Mouse (Mus musculus): ENCODE data around the gene Nabp2. TPM values are rescaled to one million over a fixed set of nuclear protein-coding genes. Genes with fewer than 3 reads are reported as not detected.

Gene Nabp2
- total RNA-seq, 1 experiment, result 25.3 TPM

GRCm38 (mm10) chr10:128370601-128371000 lies 40.7 kb downstream of the Nabp2 start:
- TF ChIP-seq CHD2 (IDR thresholded peaks at IDR 0.05; ENCODE audit: low read depth, low read length) (no peak), HCFC1 (IDR thresholded peaks at IDR 0.05; ENCODE audit: borderline replicate concordance, insufficient read depth, low read length) (no peak), MAFK (IDR thresholded peaks at IDR 0.05; ENCODE audit: insufficient read depth, low read depth, low read length) (no peak), ZNF384 (IDR thresholded peaks at IDR 0.05; ENCODE audit: low read depth, low read length) (no peak), ZC3H11A (IDR thresholded peaks at IDR 0.05; ENCODE audit: borderline replicate concordance, low read depth, low read length) (no peak)
- in situ Hi-C loops (cut with MboI; ENCODE audit: low sequenced_read_pairs in 2 of 2, unreplicated experiment in 2 of 2), result no loop called here
- H3K4me1 ChIP-seq (ENCODE audit: control insufficient read depth in 2 of 2, insufficient read depth in 2 of 2, low read length in 2 of 2, poor library complexity in 1 of 2), result peaks cover 8 to 9% of the 10 kb centered on the region in 2 experiments
- peak overlapping the region in 1 of 2 experiments; percentile 6; a peak in 1 of 4 replicates for H3K4me3 ChIP-seq (ENCODE audit: insufficient read depth in 1 of 2, low read depth in 1 of 2, low read length in 2 of 2, poor library complexity in 1 of 2, severe bottlenecking in 1 of 2)
- H3K27ac ChIP-seq (ENCODE audit: insufficient read depth, low read depth, low read length, poor library complexity, severe bottlenecking), result peak overlapping the region; percentile 36
- H3K9me3 ChIP-seq (ENCODE audit: control insufficient read depth, insufficient read depth, low read depth, low read length), result no peaks in the 10 kb centered on the region
- no peaks in the 10 kb centered on the region for H3K36me3 ChIP-seq (ENCODE audit: control insufficient read depth, insufficient read depth, low read length, poor library complexity, severe bottlenecking)
- no peak for DNase-seq (ENCODE audit: low read depth, low spot score)
- H3K9ac ChIP-seq (ENCODE audit: insufficient read depth, low read depth, low read length, poor library complexity, severe bottlenecking), result no peak overlapping the region

DNA sequence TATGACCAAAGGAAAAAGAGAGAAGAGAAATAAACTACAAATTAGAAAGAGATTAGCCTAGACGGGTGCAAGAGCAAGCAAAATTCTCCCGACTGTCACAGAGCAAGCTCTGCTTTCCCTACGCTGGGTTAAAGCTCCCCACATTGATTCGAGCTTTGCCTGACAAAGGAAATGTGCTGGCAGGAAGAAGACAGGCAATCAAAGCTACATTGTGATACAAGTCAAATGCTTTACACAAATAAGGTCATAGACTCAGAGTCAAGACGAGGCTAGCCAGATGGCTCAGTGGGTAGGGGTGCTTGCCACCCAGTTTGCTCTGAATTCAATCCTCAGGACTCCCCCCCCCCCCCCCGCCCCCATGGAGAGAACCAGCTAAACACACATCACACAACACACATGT lies 41.3 kb downstream of the Nabp2 start:
- in situ Hi-C loops (cut with MboI; ENCODE audit: low sequenced_read_pairs in 2 of 2, unreplicated experiment in 2 of 2), result no loop called here
- DNase-seq (ENCODE audit: low read depth, low spot score), result no peak
- H3K27ac ChIP-seq (ENCODE audit: insufficient read depth, low read depth, low read length, poor library complexity, severe bottlenecking), result peak overlapping the region; percentile 36
- no peaks in the 10 kb centered on the region for H3K9me3 ChIP-seq (ENCODE audit: control insufficient read depth, insufficient read depth, low read depth, low read length)
- no peak for TF ChIP-seq HCFC1 (IDR thresholded peaks at IDR 0.05; ENCODE audit: borderline replicate concordance, insufficient read depth, low read length)
- no peak for TF ChIP-seq CHD2 (IDR thresholded peaks at IDR 0.05; ENCODE audit: low read depth, low read length)
- no peak for TF ChIP-seq ZC3H11A (IDR thresholded peaks at IDR 0.05; ENCODE audit: borderline replicate concordance, low read depth, low read length)
- no peak for TF ChIP-seq ZNF384 (IDR thresholded peaks at IDR 0.05; ENCODE audit: low read depth, low read length)
- TF ChIP-seq MAFK (IDR thresholded peaks at IDR 0.05; ENCODE audit: insufficient read depth, low read depth, low read length), result no peak
- peaks cover 3% of the 10 kb centered on the region; the same call in 1 of the 2 replicates for H3K36me3 ChIP-seq (ENCODE audit: control insufficient read depth, insufficient read depth, low read length, poor library complexity, severe bottlenecking)
- no peak overlapping the region for H3K9ac ChIP-seq (ENCODE audit: insufficient read depth, low read depth, low read length, poor library complexity, severe bottlenecking)
- peaks cover 8 to 9% of the 10 kb centered on the region in 2 experiments for H3K4me1 ChIP-seq (ENCODE audit: control insufficient read depth in 2 of 2, insufficient read depth in 2 of 2, low read length in 2 of 2, poor library complexity in 1 of 2)
- H3K4me3 ChIP-seq (ENCODE audit: insufficient read depth in 1 of 2, low read depth in 1 of 2, low read length in 2 of 2, poor library complexity in 1 of 2, severe bottlenecking in 1 of 2), result peak overlapping the region in 1 of 2 experiments; percentile 95; a peak in 1 of 4 replicates

- H3K36me3 ChIP-seq (ENCODE audit: control insufficient read depth, insufficient read depth, low read length, poor library complexity, severe bottlenecking), result peaks cover 6% of the 10 kb centered on the region; the same call in 1 of the 2 replicates
- no peaks in the 10 kb centered on the region for H3K9me3 ChIP-seq (ENCODE audit: control insufficient read depth, insufficient read depth, low read depth, low read length)
- TF ChIP-seq CHD2 (IDR thresholded peaks at IDR 0.05; ENCODE audit: low read depth, low read length) (no peak), ZNF384 (IDR thresholded peaks at IDR 0.05; ENCODE audit: low read depth, low read length) (no peak), MAFK (IDR thresholded peaks at IDR 0.05; ENCODE audit: insufficient read depth, low read depth, low read length) (no peak), ZC3H11A (IDR thresholded peaks at IDR 0.05; ENCODE audit: borderline replicate concordance, low read depth, low read length) (no peak), HCFC1 (IDR thresholded peaks at IDR 0.05; ENCODE audit: borderline replicate concordance, insufficient read depth, low read length) (no peak)
- no peak overlapping the region; the same call in 1 of the 2 replicates for H3K27ac ChIP-seq (ENCODE audit: insufficient read depth, low read depth, low read length, poor library complexity, severe bottlenecking)
- H3K4me1 ChIP-seq (ENCODE audit: control insufficient read depth in 2 of 2, insufficient read depth in 2 of 2, low read length in 2 of 2, poor library complexity in 1 of 2), result peaks cover 8 to 11% of the 10 kb centered on the region in 2 experiments
- no peak for DNase-seq (ENCODE audit: low read depth, low spot score)
- no peak overlapping the region; the same call in 1 of the 2 replicates for H3K9ac ChIP-seq (ENCODE audit: insufficient read depth, low read depth, low read length, poor library complexity, severe bottlenecking)
- H3K4me3 ChIP-seq (ENCODE audit: insufficient read depth in 1 of 2, low read depth in 1 of 2, low read length in 2 of 2, poor library complexity in 1 of 2, severe bottlenecking in 1 of 2), result peak overlapping the region; percentile 82 to 95; a peak in 2 of 4 replicates
- in situ Hi-C loops (cut with MboI; ENCODE audit: low sequenced_read_pairs in 2 of 2, unreplicated experiment in 2 of 2), result no loop called here
Observed at GRCm38 (mm10) chr10:128369599-128369998, 41.7 kb downstream of the Nabp2 start.

DNA sequence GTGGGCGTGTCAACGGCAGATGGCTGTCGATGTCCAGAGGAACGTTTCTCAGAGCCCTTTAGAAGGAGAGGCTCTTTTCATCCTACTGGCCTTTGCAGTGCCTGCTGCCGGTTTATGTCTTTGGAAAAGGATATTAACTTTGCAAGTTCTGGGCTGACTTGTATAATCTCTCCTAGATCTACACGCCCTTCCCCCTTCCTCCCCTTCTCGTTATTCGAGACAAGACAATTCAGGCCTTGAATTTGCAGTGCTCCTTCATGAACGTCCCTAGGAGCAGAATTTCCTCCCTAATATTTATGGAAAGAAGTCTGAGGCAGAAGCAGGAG lies 42.1 kb downstream of the Nabp2 start:
- Histone ChIP-seq H3K4me3 (ENCODE audit: insufficient read depth in 1 of 2, low read depth in 1 of 2, low read length in 2 of 2, poor library complexity in 1 of 2, severe bottlenecking in 1 of 2) (peak overlapping the region; percentile 82 to 95), H3K36me3 (ENCODE audit: control insufficient read depth, insufficient read depth, low read length, poor library complexity, severe bottlenecking) (peaks cover 6% of the 10 kb centered on the region; the same call in 1 of the 2 replicates), H3K9ac (ENCODE audit: insufficient read depth, low read depth, low read length, poor library complexity, severe bottlenecking) (peak overlapping the region; percentile 82), H3K9me3 (ENCODE audit: control insufficient read depth, insufficient read depth, low read depth, low read length) (no peaks in the 10 kb centered on the region), H3K27ac (ENCODE audit: insufficient read depth, low read depth, low read length, poor library complexity, severe bottlenecking) (no peak overlapping the region), H3K4me1 (ENCODE audit: control insufficient read depth in 2 of 2, insufficient read depth in 2 of 2, low read length in 2 of 2, poor library complexity in 1 of 2) (peaks cover 8 to 11% of the 10 kb centered on the region in 2 experiments)
- no peak for TF ChIP-seq ZC3H11A (IDR thresholded peaks at IDR 0.05; ENCODE audit: borderline replicate concordance, low read depth, low read length)
- no peak for TF ChIP-seq ZNF384 (IDR thresholded peaks at IDR 0.05; ENCODE audit: low read depth, low read length)
- TF ChIP-seq MAFK (IDR thresholded peaks at IDR 0.05; ENCODE audit: insufficient read depth, low read depth, low read length), result no peak
- TF ChIP-seq CHD2 (IDR thresholded peaks at IDR 0.05; ENCODE audit: low read depth, low read length), result no peak
- TF ChIP-seq HCFC1 (IDR thresholded peaks at IDR 0.05; ENCODE audit: borderline replicate concordance, insufficient read depth, low read length), result no peak
- in situ Hi-C loops (cut with MboI; ENCODE audit: low sequenced_read_pairs in 2 of 2, unreplicated experiment in 2 of 2), result no loop called here
- no peak for DNase-seq (ENCODE audit: low read depth, low spot score)
